Mouse (Mus musculus) C2C12 (cell line): Measurements from ENCODE around the gene Gm12184.

Experiments used
- CTCF ChIP-seq: IDR thresholded peaks from one replicate; pipeline ENCODE4 v1.5.1; 2011; ENCODE audit not compliant: control insufficient read depth, insufficient read depth, insufficient read length
- MYOD1 ChIP-seq: IDR thresholded peaks from one replicate; pipeline ENCODE4 v1.6.1; 2011; ENCODE audit warnings: low read depth; ENCODE audit not compliant: control insufficient read depth, insufficient read length

DNA sequence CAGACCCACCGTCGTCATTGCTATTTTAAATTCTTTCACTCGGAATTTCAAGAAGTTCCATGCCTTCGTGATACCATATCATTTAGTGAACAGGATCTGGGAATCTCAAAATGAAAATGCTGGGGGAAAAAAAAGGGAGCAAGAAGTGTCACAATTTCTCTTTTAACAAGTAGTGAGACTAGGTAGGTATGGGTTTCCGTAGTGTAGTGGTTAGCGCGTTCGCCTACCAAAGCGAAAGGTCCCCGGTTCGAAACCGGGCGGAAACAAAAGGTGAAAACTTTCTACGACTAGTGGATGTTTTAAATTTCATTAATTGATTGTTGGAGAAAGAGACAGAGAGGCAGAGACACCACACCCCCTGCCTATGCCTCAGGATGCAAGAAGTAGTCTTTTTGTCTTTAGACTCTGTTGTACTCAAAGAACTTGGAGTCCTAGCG lies 2.9 kb downstream of the Gm12184 start:
- TF ChIP-seq CTCF (no peak), MYOD1 (no peak)
